Mouse (Mus musculus) E14TG2a.4 (cell line): Measurements from ENCODE around the gene Zfp790.

Experiments used
- H3K27me3 ChIP-seq: 2 replicates; pipeline ENCODE4 v1.6.1; 2014; ENCODE audit warnings: low read length, control low read depth; ENCODE audit not compliant: insufficient read depth
- H3K36me3 ChIP-seq: 2 replicates; pipeline ENCODE4 v1.6.1; 2014; ENCODE audit warnings: low read length, control low read depth; ENCODE audit not compliant: insufficient read depth
- H3K4me1 ChIP-seq: replicated peaks from 2 replicates; pipeline ENCODE4 v1.6.1; 2014; ENCODE audit warnings: low read depth, low read length, control low read depth
- H3K4me3 ChIP-seq: replicated peaks from 2 replicates; pipeline ENCODE4 v1.5.1; 2014; ENCODE audit warnings: mild to moderate bottlenecking, low read length
- H3K9me3 ChIP-seq: 2 replicates; pipeline ENCODE4 v1.6.1; 2014; ENCODE audit warnings: low read length, control low read depth
- CTCF ChIP-seq: conservative IDR thresholded peaks from 2 replicates; pipeline ENCODE4 v1.5.1; 2014; ENCODE audit warnings: low read length
- NANOG ChIP-seq: IDR thresholded peaks from 2 replicates; pipeline ENCODE4 v1.6.1; 2014; ENCODE audit warnings: borderline replicate concordance, low read length, mixed read lengths
- POU5F1 ChIP-seq: IDR thresholded peaks from 2 replicates; pipeline ENCODE4 v1.6.1; 2014; ENCODE audit warnings: low read length, borderline replicate concordance

The Zfp790 gene

GRCm38 (mm10) chr7:29815910-29816429 is at the start of gene Zfp790:
TSS of gene Zfp790 (plus strand) at chr7:29816114.
- H3K9me3 ChIP-seq: peaks cover 29% of the 10 kb centered on the region
- H3K36me3 ChIP-seq: peaks cover 4% of the 10 kb centered on the region; the same call in 1 of the 2 replicates
- H3K27me3 ChIP-seq: no peaks in the 10 kb centered on the region
- H3K4me1 ChIP-seq: peaks cover 24% of the 10 kb centered on the region
- peak within 1 kb of the TSS; percentile 89 for H3K4me3 ChIP-seq
- no peak for TF ChIP-seq NANOG
- TF ChIP-seq CTCF: no peak
- no peak for TF ChIP-seq POU5F1

GRCm38 (mm10) chr7:29767058-29767686 is 48.7 kb upstream of the Zfp790 start:
- H3K4me1 ChIP-seq: peaks cover 40% of the 10 kb centered on the region
- peak overlapping the region; percentile 95 for H3K4me3 ChIP-seq
- H3K27me3 ChIP-seq: no peaks in the 10 kb centered on the region
- TF ChIP-seq CTCF: no peak
- TF ChIP-seq POU5F1: no peak
- no peak for TF ChIP-seq NANOG
- H3K9me3 ChIP-seq: no peaks in the 10 kb centered on the region
- H3K36me3 ChIP-seq: peaks cover 12% of the 10 kb centered on the region

GRCm38 (mm10) chr7:29768090-29768900 is 47.6 kb upstream of the Zfp790 start, which contains the start of gene Zfp84:
TSS of gene Zfp84 (plus strand) at chr7:29768552.
- Histone ChIP-seq H3K9me3 (no peaks in the 10 kb centered on the region), H3K27me3 (no peaks in the 10 kb centered on the region), H3K36me3 (peaks cover 20% of the 10 kb centered on the region), H3K4me3 (peak within 1 kb of the TSS; percentile 95), H3K4me1 (peaks cover 42% of the 10 kb centered on the region)
- TF ChIP-seq POU5F1 (no peak), NANOG (no peak), CTCF (no peak)

- peaks cover 27% of the 10 kb centered on the region for H3K36me3 ChIP-seq
- peaks cover 49% of the 10 kb centered on the region for H3K4me1 ChIP-seq
- no peaks in the 10 kb centered on the region for H3K9me3 ChIP-seq
- peak overlapping the region; percentile 95 for H3K4me3 ChIP-seq
- H3K27me3 ChIP-seq: no peaks in the 10 kb centered on the region
- TF ChIP-seq CTCF: no peak
- no peak for TF ChIP-seq POU5F1
- no peak for TF ChIP-seq NANOG
Observed at GRCm38 (mm10) chr7:29768980-29769379, 46.9 kb upstream of the Zfp790 start.

GRCm38 (mm10) chr7:29773503-29773902 is 42.4 kb upstream of the Zfp790 start:
- H3K27me3 ChIP-seq: no peaks in the 10 kb centered on the region
- H3K4me3 ChIP-seq: no peak overlapping the region
- no peaks in the 10 kb centered on the region for H3K9me3 ChIP-seq
- peaks cover 37% of the 10 kb centered on the region for H3K4me1 ChIP-seq
- TF ChIP-seq NANOG (no peak), CTCF (no peak), POU5F1 (no peak)
- H3K36me3 ChIP-seq: peaks cover 71% of the 10 kb centered on the region

- TF ChIP-seq POU5F1 (no peak), CTCF (no peak), NANOG (no peak)
- Histone ChIP-seq H3K4me1 (peaks cover 32% of the 10 kb centered on the region), H3K36me3 (peaks cover 79% of the 10 kb centered on the region), H3K4me3 (no peak overlapping the region), H3K27me3 (no peaks in the 10 kb centered on the region), H3K9me3 (no peaks in the 10 kb centered on the region)
Observed at GRCm38 (mm10) chr7:29774371-29774770, 41.5 kb upstream of the Zfp790 start.

- Histone ChIP-seq H3K27me3 (no peaks in the 10 kb centered on the region), H3K4me3 (no peak overlapping the region), H3K4me1 (peaks cover 18% of the 10 kb centered on the region), H3K36me3 (peaks cover 77% of the 10 kb centered on the region), H3K9me3 (no peaks in the 10 kb centered on the region)
- TF ChIP-seq NANOG (no peak), POU5F1 (no peak), CTCF (no peak)
Observed at GRCm38 (mm10) chr7:29776568-29776967, 39.3 kb upstream of the Zfp790 start.

- Histone ChIP-seq H3K4me3 (no peak overlapping the region), H3K9me3 (no peaks in the 10 kb centered on the region), H3K36me3 (peaks cover 70% of the 10 kb centered on the region), H3K4me1 (peaks cover 21% of the 10 kb centered on the region), H3K27me3 (no peaks in the 10 kb centered on the region)
- TF ChIP-seq NANOG (no peak), POU5F1 (no peak), CTCF (no peak)
Observed at GRCm38 (mm10) chr7:29777372-29777771, 38.5 kb upstream of the Zfp790 start.
